Mouse (Mus musculus): ENCODE results near the gene Adgrl2.

Gene Adgrl2

DNA sequence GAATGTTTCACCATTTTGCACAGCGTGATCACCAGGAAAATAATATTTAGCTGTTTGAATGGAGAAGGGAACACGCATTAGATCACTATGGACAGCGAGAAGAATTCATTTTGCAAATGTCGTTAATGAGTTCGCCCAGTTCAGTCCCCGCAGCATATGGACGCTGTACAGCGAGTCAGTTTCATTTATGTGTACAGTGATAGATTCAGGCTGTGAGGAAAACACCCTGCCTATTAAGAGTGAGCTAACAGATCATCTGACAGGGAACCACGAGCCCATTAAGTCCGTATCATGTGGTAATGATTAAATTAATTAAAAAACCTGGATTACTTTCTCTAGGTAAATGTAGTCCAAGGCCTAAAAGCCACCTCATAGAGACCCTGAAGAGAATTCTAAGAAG, 161.8 kb downstream of the Adgrl2 start:
- no peak for DNase-seq (ENCODE audit: low read depth, low spot score)

DNA sequence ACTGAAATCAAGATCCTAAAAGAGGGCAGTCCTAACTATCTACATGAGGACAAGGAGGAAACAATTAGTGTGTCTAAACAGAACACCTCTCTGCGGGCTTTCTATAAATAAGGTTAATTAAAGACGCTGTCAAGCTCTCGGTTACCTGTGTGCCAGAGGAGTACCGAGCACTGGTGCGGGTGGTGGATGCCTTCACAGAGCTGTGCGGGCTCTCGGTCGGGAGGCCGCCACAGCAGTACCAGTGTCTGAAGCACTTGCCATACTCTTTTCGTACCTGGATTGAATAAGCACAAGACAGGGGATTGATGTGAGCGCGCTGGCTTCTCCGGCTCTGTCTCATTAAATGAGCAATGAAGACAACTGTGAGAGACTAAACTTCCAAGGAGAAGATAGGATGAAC, 166.8 kb downstream of the Adgrl2 start:
- DNase-seq (ENCODE audit: low read depth, low spot score): no peak

DNA sequence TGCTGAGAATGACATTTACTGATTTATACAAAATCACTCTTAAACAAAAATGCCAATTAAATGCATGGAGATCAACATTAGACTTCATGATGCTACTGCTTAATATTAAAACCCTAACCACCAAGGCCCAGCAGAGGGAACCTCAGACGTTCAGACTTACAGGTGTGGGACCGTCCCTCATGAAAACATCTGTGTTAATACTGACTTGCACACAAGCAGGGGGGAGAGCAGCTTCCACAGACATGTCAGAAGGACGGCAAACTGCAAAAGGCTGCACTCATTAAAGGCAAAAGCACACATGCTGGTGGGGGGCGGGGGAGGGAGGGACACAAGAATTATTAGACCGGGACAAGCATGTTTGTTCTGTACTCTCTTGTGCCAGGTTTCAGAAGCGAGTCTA, 168.7 kb downstream of the Adgrl2 start:
- no peak for DNase-seq (ENCODE audit: low read depth, low spot score)

DNA sequence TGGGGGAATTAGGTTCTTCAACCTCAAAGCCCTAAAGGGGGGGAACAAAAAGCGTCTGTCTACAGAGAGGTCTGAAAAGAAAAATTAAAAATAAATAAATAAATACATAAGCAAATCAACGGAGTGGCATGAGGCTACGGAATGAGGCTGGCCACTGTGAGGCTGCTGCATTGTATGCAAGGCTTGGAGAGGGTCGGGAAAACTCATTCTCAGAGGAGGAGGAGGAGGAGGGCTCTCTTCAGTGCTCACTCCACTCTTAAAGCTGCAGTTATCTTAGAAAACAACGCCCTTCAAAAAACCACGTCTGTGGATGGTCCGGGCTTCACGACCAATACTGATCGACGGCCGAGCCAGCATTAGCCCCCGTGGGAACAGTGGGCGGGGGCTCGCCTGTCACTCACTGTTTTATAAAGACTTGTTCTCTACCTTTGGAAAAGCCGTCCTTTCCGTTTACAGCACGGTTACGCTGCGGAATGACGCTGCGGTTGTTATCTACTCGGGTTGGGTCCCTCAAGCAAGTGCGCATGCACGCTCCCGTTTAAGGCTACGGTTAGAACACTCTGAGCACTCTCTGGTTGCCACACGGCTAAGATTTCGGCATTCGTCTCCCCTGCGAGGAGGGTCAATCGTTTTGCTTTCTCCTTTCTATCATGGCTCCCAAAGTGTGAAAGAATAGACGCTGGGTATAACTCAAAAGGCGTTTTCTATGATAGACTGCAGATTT, 170.9 kb downstream of the Adgrl2 start:
- DNase-seq (ENCODE audit: low read depth, low spot score): no peak

DNA sequence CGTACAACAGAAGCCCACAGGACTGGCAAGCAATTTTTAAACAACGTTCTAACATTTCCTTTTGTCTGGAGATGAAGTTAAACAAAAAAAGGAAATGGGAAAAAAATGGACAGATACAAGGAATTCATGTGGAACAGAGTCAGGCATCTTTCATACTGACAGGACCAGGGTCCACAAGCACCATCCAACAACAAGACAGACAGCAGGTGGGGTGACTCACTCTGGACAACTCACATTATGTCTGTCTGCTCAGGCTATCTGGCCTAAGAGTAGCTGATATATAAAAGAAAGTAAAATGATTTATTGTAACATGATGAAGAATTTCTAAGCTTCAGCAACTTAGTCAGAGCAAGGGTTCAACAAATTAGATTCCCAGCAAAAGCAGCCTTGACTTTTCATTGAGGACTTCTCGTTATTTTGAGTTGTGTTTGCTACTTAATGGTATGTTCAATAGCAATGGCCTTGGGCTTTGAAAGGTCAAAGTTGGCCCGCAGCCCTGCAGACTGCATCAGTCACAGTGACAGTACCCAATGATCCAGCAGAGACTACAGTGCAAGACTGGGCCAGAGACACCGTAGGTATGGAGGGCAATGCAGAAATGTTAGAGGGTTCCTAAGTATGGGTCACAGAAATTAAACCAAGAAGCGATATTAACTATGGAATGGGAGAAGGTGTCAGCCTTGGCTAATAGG, 171.8 kb downstream of the Adgrl2 start:
- no peak for DNase-seq (ENCODE audit: low read depth, low spot score)

- DNase-seq (ENCODE audit: low read depth, low spot score): no peak
Observed at GRCm38 (mm10) chr3:148817491-148817890, 172.9 kb downstream of the Adgrl2 start.

- DNase-seq (ENCODE audit: low read depth, low spot score): no peak
Observed at GRCm38 (mm10) chr3:148813121-148813520, 177.2 kb downstream of the Adgrl2 start.

GRCm38 (mm10) chr3:148812059-148812458, 178.3 kb downstream of the Adgrl2 start:
- DNase-seq (ENCODE audit: low read depth, low spot score): no peak

DNA sequence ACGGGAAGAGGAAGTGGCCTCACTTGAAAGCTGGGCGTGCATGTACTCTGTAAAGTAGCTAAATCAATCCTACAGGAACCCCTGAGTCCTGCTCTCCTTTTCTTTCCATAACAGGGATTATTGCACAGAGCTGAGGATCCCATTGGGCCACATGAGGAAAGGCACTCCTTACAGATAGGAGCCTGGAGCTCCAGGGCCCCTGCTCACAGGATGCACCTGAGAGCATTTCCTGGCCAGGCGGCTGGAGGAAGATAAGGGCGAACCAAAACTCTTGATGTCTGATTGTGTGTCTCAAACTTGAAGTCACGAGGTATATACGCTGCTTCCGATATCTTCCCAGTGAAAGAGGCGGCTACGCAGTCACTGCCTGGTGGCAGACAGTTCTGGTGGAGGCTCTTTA, 183.4 kb downstream of the Adgrl2 start:
- DNase-seq (ENCODE audit: low read depth, low spot score): no peak

DNA sequence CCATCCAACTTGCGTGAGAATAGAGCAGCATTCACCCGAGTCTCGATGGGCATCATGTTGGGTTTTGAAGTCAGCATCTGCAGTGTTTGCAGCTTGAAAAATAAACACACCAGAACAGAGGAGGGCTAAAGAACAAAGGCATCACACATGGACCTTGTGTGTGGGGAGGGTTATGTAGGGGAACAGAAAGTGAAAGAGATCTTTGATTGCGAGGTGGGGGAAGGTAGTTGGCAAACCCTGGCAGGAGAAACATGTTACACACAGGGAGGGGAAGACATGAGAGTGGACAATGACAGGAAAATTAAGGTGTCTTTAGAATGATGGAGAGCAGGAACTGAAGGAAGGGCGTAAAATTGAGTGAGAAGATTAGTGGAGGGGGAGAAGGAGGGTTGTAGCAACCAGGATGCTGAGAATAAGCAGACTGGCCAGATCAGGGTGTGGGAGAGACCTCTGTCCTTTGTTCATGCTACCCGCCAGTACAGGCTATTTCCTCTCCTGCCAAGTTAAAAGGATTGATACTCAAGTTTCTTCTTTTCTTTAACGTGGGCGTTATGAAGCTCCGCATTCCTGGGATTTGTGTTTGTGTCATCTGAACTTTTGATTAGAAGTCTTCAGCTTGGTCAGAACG, 197.0 kb downstream of the Adgrl2 start:
- no peak for DNase-seq (ENCODE audit: low read depth, low spot score)

DNA sequence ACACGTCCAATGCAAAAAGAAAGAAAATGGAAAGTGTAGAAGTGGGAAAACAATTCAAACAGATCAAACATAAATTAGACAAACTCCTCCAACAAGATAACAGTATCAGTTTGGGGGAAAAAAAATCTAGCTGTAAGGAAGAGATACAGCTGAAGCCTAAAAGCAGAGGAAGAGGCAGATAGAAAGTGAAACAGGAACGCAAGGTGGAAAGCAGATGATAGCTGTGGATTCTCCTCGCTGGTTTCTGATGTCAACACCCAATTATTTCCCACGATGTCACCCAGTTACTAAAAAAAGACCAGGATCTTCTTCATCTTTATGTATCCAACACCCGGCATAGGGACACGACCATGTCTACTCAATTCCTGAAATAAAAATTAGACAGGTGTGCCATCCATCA, 220.0 kb downstream of the Adgrl2 start:
- DNase-seq (ENCODE audit: low read depth, low spot score): no peak

All from brain, embryonic 18.5 days (tissue).